Mouse (Mus musculus) intestine, embryonic 14.5 days (tissue): ENCODE measurements around the gene Hdac1. TPM values are rescaled to one million over a fixed set of nuclear protein-coding genes. Genes with fewer than 3 reads are reported as not detected.
"Not testable (repeated sequence)": the region's sequence is repeated elsewhere in the genome, so short reads cannot be mapped to it uniquely, and the experiment has no call there.

ENCODE experiments used
- ATAC-seq: fragments of 200-750 bp; cut with Nextera tagmentation; replicated peaks from 2 replicates; pipeline ENCODE4 v1.8.0; 2017; ENCODE audit warnings: low read depth, moderate number of reproducible peaks, moderate TSS enrichment, moderate library complexity; ENCODE audit not compliant: low FRiP score, low TSS enrichment
- DNase-seq: peaks from one replicate; pipeline ENCODE4 v3.0.0-alpha.2; 2018; ENCODE audit warnings: low spot score
- H3K27ac ChIP-seq: fragments of 300-500 bp; sonication (generic); 2 replicates; pipeline ENCODE4 v1.5.1; 2014; ENCODE audit warnings: low read depth, mild to moderate bottlenecking, control low read depth
- H3K27me3 ChIP-seq: fragments of 300-500 bp; sonication (generic); replicated peaks from 2 replicates; pipeline ENCODE4 v1.6.1; 2014; ENCODE audit warnings: low read length, control low read depth; ENCODE audit not compliant: control insufficient read depth, insufficient read depth
- H3K36me3 ChIP-seq: fragments of 300-500 bp; sonication (generic); 2 replicates; pipeline ENCODE4 v1.6.1; 2014; ENCODE audit warnings: low read length, control low read depth; ENCODE audit not compliant: control insufficient read depth, insufficient read depth
- H3K4me1 ChIP-seq: fragments of 300-500 bp; sonication (generic); replicated peaks from 2 replicates; pipeline ENCODE4 v1.6.1; 2014; ENCODE audit warnings: low read length, control low read depth, mixed read lengths; ENCODE audit not compliant: control insufficient read depth, insufficient read depth
- H3K4me2 ChIP-seq: fragments of 300-500 bp; sonication (generic); 2 replicates; pipeline ENCODE4 v1.6.1; 2014; ENCODE audit warnings: low read length
- H3K4me3 ChIP-seq: fragments of 300-500 bp; sonication (generic); 2 replicates; pipeline ENCODE4 v1.5.1; 2014; ENCODE audit warnings: low read depth, low read length, control low read depth, mixed read lengths
- H3K9ac ChIP-seq: fragments of 300-500 bp; sonication (generic); 2 replicates; pipeline ENCODE4 v1.6.1; 2014; ENCODE audit warnings: mild to moderate bottlenecking, low read length
- H3K9me3 ChIP-seq: fragments of 300-500 bp; sonication (generic); 2 replicates; pipeline ENCODE4 v1.6.1; 2016; ENCODE audit warnings: low read length, control low read depth; ENCODE audit not compliant: control insufficient read depth
- WGBS: fragments of 180-500 bp; shearing (Covaris S2); extraction: QIAGEN DNeasy Blood & Tissue Kit; methylation state at CpG from one replicate; pipeline ENCODE4 v1.1.7; 2014; 5-methylcytosine and 5-hydroxymethylcytosine counted together
- polyA plus RNA-seq: library from polyadenylated mRNA; unstranded; fragments of >200 nt; fragmentation: Nextera tagmentation; extraction: Ambion mirVana; gene quantifications from 2 replicates; pipeline ENCODE4 v1.2.1, GENCODE M21; 2014

The Hdac1 gene
- polyA plus RNA-seq, 1 experiment from 2014 or later, result 212 TPM

- under 1% methylated on average over 24 of the region's 24 CpGs for WGBS
- Histone ChIP-seq H3K4me3 (peak overlapping the region; percentile 58), H3K9ac (peak overlapping the region; percentile 55), H3K27me3 (no peaks in the 10 kb centered on the region), H3K27ac (peak overlapping the region; percentile 69; the same call in 1 of the 2 replicates), H3K4me1 (peaks cover 18% of the 10 kb centered on the region), H3K36me3 (no peaks in the 10 kb centered on the region), H3K9me3 (no peaks in the 10 kb centered on the region), H3K4me2 (peak overlapping the region; percentile 94)
- peak; percentile 66 for ATAC-seq
- DNase-seq, result no peak
Measured at GRCm38 (mm10) chr4:129555862-129556531, 13.5 kb upstream of the Hdac1 start.

- H3K27me3 ChIP-seq, result no peaks in the 10 kb centered on the region
- peak overlapping the region; percentile 94 for H3K4me2 ChIP-seq
- H3K9me3 ChIP-seq, result no peaks in the 10 kb centered on the region
- no peaks in the 10 kb centered on the region for H3K36me3 ChIP-seq
- H3K4me3 ChIP-seq, result peak overlapping the region; percentile 58
- H3K27ac ChIP-seq, result peak overlapping the region; percentile 69; the same call in 1 of the 2 replicates
- DNase-seq (peak; percentile 85), ATAC-seq (peak; percentile 30; the same call in 1 of the 2 replicates)
- 6% methylated on average over 16 of the region's 16 CpGs for WGBS
- H3K4me1 ChIP-seq, result peaks cover 18% of the 10 kb centered on the region
- H3K9ac ChIP-seq, result peak overlapping the region; percentile 55
Measured at GRCm38 (mm10) chr4:129555421-129555861, 12.9 kb upstream of the Hdac1 start.

GRCm38 (mm10) chr4:129554512-129554911 lies 12.0 kb upstream of the Hdac1 start:
- H3K27ac ChIP-seq, H3K9ac ChIP-seq, H3K4me3 ChIP-seq, H3K27me3 ChIP-seq, DNase-seq, H3K36me3 ChIP-seq, H3K4me2 ChIP-seq, ATAC-seq, H3K9me3 ChIP-seq: not testable (repeated sequence)
- 92% methylated on average over 6 of the region's 6 CpGs for WGBS
- peaks cover 18% of the 10 kb centered on the region for H3K4me1 ChIP-seq

- Histone ChIP-seq H3K4me2 (no peak overlapping the region), H3K9ac (no peak overlapping the region), H3K27ac (no peak overlapping the region), H3K27me3 (no peaks in the 10 kb centered on the region), H3K4me1 (peaks cover 2% of the 10 kb centered on the region), H3K9me3 (no peaks in the 10 kb centered on the region), H3K4me3 (no peak overlapping the region), H3K36me3 (no peaks in the 10 kb centered on the region)
- WGBS, result 53% methylated on average over 1 of the region's 1 CpGs
- ATAC-seq (no peak), DNase-seq (no peak)
Measured at GRCm38 (mm10) chr4:129550295-129550694, 7.8 kb upstream of the Hdac1 start.

GRCm38 (mm10) chr4:129549306-129549705 lies 6.8 kb upstream of the Hdac1 start:
- 94% methylated on average over 2 of the region's 2 CpGs for WGBS
- Histone ChIP-seq H3K4me2 (no peak overlapping the region), H3K27me3 (no peaks in the 10 kb centered on the region), H3K27ac (no peak overlapping the region), H3K4me3 (no peak overlapping the region), H3K36me3 (no peaks in the 10 kb centered on the region), H3K9me3 (no peaks in the 10 kb centered on the region), H3K4me1 (no peaks in the 10 kb centered on the region), H3K9ac (no peak overlapping the region)
- ATAC-seq (no peak), DNase-seq (no peak)

- not testable (repeated sequence) for H3K4me1 ChIP-seq, H3K4me3 ChIP-seq, H3K4me2 ChIP-seq, H3K36me3 ChIP-seq, H3K27me3 ChIP-seq, DNase-seq, ATAC-seq, H3K9ac ChIP-seq, H3K9me3 ChIP-seq, H3K27ac ChIP-seq
- WGBS, result 90% methylated on average over 4 of the region's 4 CpGs
Measured at GRCm38 (mm10) chr4:129547631-129548030, 5.1 kb upstream of the Hdac1 start.

GRCm38 (mm10) chr4:129544106-129544505 lies 1.6 kb upstream of the Hdac1 start:
- peaks cover 15% of the 10 kb centered on the region for H3K4me1 ChIP-seq
- 0 out of 2 replicates have a peak, but pooled peaks cover 6% of the 10 kb centered on the region for H3K36me3 ChIP-seq
- H3K4me2 ChIP-seq, result no peak overlapping the region
- no peak overlapping the region for H3K9ac ChIP-seq
- ATAC-seq (no peak), DNase-seq (no peak)
- no peak overlapping the region for H3K27ac ChIP-seq
- no peaks in the 10 kb centered on the region for H3K9me3 ChIP-seq
- no peak overlapping the region for H3K4me3 ChIP-seq
- WGBS, result 89% methylated on average over 4 of the region's 4 CpGs
- H3K27me3 ChIP-seq, result no peaks in the 10 kb centered on the region

- under 1% methylated on average over 30 of the region's 30 CpGs for WGBS
- H3K27me3 ChIP-seq, result no peaks in the 10 kb centered on the region
- peak overlapping the region; percentile 64 for H3K4me3 ChIP-seq
- H3K9me3 ChIP-seq, result no peaks in the 10 kb centered on the region
- 0 out of 2 replicates have a peak, but pooled peaks cover 17% of the 10 kb centered on the region for H3K36me3 ChIP-seq
- peak overlapping the region; percentile 75 for H3K9ac ChIP-seq
- ATAC-seq (0 out of 2 replicates have a peak, but pooled peaks have one; percentile 1), DNase-seq (peak; percentile 71)
- peak overlapping the region; percentile 72 for H3K27ac ChIP-seq
- peaks cover 15% of the 10 kb centered on the region for H3K4me1 ChIP-seq
- peak overlapping the region; percentile 84 for H3K4me2 ChIP-seq
Measured at GRCm38 (mm10) chr4:129541868-129542591, 483 bp downstream of the Hdac1 start.
